Comparison of ENCODE assay signal across 14 mouse cellular contexts in the genomic region with DNA sequence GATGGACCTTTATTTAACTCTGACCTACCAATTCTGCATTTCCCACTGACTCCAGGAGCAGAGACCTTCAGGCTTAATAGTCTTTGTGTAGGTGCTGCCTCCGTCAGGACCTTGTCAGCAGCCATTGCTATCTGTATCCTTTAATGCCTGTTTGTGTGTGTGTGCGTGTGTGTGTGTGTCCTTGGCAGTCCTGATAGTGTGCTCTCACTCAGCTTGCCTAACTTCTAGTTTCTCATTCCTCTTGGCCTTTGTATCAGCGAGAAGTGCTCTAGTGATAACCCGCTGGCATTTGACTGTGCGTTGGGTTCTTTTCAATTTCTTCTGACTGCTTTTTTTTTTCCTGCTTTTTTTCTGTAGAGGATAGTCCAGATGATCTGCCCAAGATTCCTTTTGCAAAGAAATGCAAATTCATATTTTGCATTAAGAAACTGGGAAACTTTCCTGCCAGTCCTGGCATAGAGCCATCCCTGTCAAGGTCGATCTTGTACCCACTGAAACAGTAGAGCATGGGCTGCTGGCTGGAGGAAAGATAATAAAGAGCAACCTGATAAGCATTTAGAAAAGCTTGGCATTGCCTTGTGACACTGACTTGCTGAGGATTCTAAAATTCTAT. TPM values are rescaled to one million over a fixed set of nuclear protein-coding genes. Genes with fewer than 3 reads are reported as not detected.
A peak's percentile ranks its signal among the peaks of the same experiment; 100 is the strongest.
DNase-seq lines count a peak whose midpoint lies in the region; ATAC-seq lines count a peak whose summit lies in the region.
"Had no signal": no experiment of that assay in that cellular context is flagged by ENCODE, and none has a peak within 500 bp of the region (broad histone marks: within the 10 kb centered on the region; RNA-seq: fewer than 3 reads in every experiment).

No protein-coding gene starts in this region.

- no peaks in the 10 kb centered on the region for H3K36me3 ChIP-seq in heart, embryonic 11.5 days (ENCODE audit: control insufficient read depth, insufficient read depth, low read length)
- H3K36me3 ChIP-seq: embryonic facial prominence, embryonic 12.5 days; liver, embryonic 12.5 days; midbrain, embryonic 12.5 days had no signal

- H3K9me3 ChIP-seq in heart, embryonic 11.5 days (replicated peaks; ENCODE audit: control insufficient read depth, low read length), result no peaks in the 10 kb centered on the region
- H3K9me3 ChIP-seq: embryonic facial prominence, embryonic 12.5 days; liver, embryonic 12.5 days; midbrain, embryonic 12.5 days had no signal

- no peaks in the 10 kb centered on the region for H3K4me1 ChIP-seq in heart, embryonic 11.5 days (ENCODE audit: control insufficient read depth, insufficient read depth, low read length)
- H3K4me1 ChIP-seq: embryonic facial prominence, embryonic 12.5 days; liver, embryonic 12.5 days; midbrain, embryonic 12.5 days had no signal

- DNase-seq in heart, adult 11 months, result peak; percentile 89
- DNase-seq in ovary, adult 18-20 months (ENCODE audit: low spot score), result peak; percentile 75
- no peak for DNase-seq in ovary, postnatal 10 days (ENCODE audit: low spot score)
- DNase-seq in heart, postnatal 10 days, result peak; percentile 38 to 44
- peak; percentile 75 for DNase-seq in testis, postnatal 14 days (ENCODE audit: low spot score)
- DNase-seq in urinary bladder, postnatal 25 days (ENCODE audit: low spot score), result no peak
- DNase-seq in embryo, embryonic 11 days, result no peak
- DNase-seq: cerebellum, adult 8-10 months; gastrocnemius, adult 2 months; spleen, adult 18-20 months had no signal

- no peak overlapping the region for H3K27ac ChIP-seq in heart, embryonic 11.5 days (ENCODE audit: low read depth, low read length)
- H3K27ac ChIP-seq: embryonic facial prominence, embryonic 12.5 days; gastrocnemius, adult 2 months; liver, embryonic 12.5 days; midbrain, embryonic 12.5 days had no signal

- no peak for ATAC-seq in heart, embryonic 11.5 days (replicated peaks; ENCODE audit: insufficient number of reproducible peaks, low FRiP score, low TSS enrichment)
- ATAC-seq: liver, embryonic 12.5 days had no signal

- H3K27me3 ChIP-seq in heart, embryonic 11.5 days (ENCODE audit: control insufficient read depth, insufficient read depth, low read length), result no peaks in the 10 kb centered on the region
- H3K27me3 ChIP-seq: embryonic facial prominence, embryonic 12.5 days; liver, embryonic 12.5 days; midbrain, embryonic 12.5 days had no signal

- no peak overlapping the region for H3K9ac ChIP-seq in heart, embryonic 11.5 days (ENCODE audit: low read depth, low read length)
- H3K9ac ChIP-seq: embryonic facial prominence, embryonic 12.5 days; liver, embryonic 12.5 days; midbrain, embryonic 12.5 days had no signal

- no peak overlapping the region for H3K4me3 ChIP-seq in heart, embryonic 11.5 days (ENCODE audit: low read depth, low read length)
- H3K4me3 ChIP-seq: embryonic facial prominence, embryonic 12.5 days; gastrocnemius, adult 2 months; liver, embryonic 12.5 days; midbrain, embryonic 12.5 days had no signal

- intact Hi-C loops in heart, postnatal 10 days (cut with DNase I), result no loop called here

- H3K4me2 ChIP-seq in heart, embryonic 11.5 days, result no peak overlapping the region
- H3K4me2 ChIP-seq: embryonic facial prominence, embryonic 12.5 days; liver, embryonic 12.5 days; midbrain, embryonic 12.5 days had no signal

- WGBS in heart, embryonic 11.5 days (ENCODE audit: insufficient replicate concordance), result 45% methylated on average over 6 of the region's 6 CpGs

RNA-seq across cellular contexts. Expression of gene Tax1bp1, which starts 21.0 kb away (rescaled TPM):
- polyA plus RNA-seq in heart, embryonic 11.5 days (2014; fragmentation: Nextera tagmentation; extraction: Ambion mirVana), result 92.5 and 100 TPM in 2 replicates
- total RNA-seq in heart, postnatal 10 days (2021), result 100 to 1,000 TPM; 113 to 129 TPM

RNA-seq across cellular contexts. Expression of gene Hibadh, which starts 52.4 kb away (rescaled TPM):
- 86.9 and 93.0 TPM in 2 replicates for polyA plus RNA-seq in heart, embryonic 11.5 days (2014; fragmentation: Nextera tagmentation; extraction: Ambion mirVana)
- 100 to 1,000 TPM; 153 to 156 TPM for total RNA-seq in heart, postnatal 10 days (2021)

Comparison
In these comparisons a context has a peak if more than half of its experiments do, and no peak if none do; other contexts are left out.
1. DNase-seq: peak in heart, adult 11 months (single experiment), ovary, adult 18-20 months (single experiment), heart, postnatal 10 days (2 of 2) and testis, postnatal 14 days (single experiment); none in ovary, postnatal 10 days (single experiment), urinary bladder, postnatal 25 days (single experiment) and embryo, embryonic 11 days (single experiment).